Mouse (Mus musculus) testis, adult 2 months (tissue): ENCODE measurements around the gene BC051665.

Experiments
- CTCF ChIP-seq: fragments of 200-500 bp; IDR thresholded peaks from 2 replicates; pipeline ENCODE4 v1.5.1; 2012; ENCODE audit warnings: low read depth, mild to moderate bottlenecking, inconsistent platforms, low read length, moderate library complexity; ENCODE audit not compliant: control insufficient read depth, insufficient read depth, insufficient replicate concordance
- POLR2A ChIP-seq: fragments of 200-500 bp; IDR thresholded peaks from 2 replicates; pipeline ENCODE4 v1.6.1; 2012; ENCODE audit warnings: low read depth, mild to moderate bottlenecking, inconsistent platforms, low read length, moderate library complexity; ENCODE audit not compliant: control insufficient read depth

- TF ChIP-seq POLR2A, result no peak
- TF ChIP-seq CTCF, result no peak
These were observed 26.6 kb upstream of the BC051665 start for GRCm38 (mm10) chr13:60812768-60813167.
